ENCODE assay signal across 9 mouse cellular contexts in genomic region chr2:110564673-110565627, GRCm38 (mm10). TPM values are rescaled to one million over a fixed set of nuclear protein-coding genes. Genes with fewer than 3 reads are reported as not detected.
DNase-seq lines count a peak whose midpoint lies in the region; ATAC-seq and TF ChIP-seq lines count a peak whose summit lies in the region.
"Had no signal": no experiment of that assay in that cellular context is flagged by ENCODE, and none has a peak within 500 bp of the region (broad histone marks: within the 10 kb centered on the region; RNA-seq: fewer than 3 reads in every experiment).

No protein-coding gene starts in this region.

- no peak overlapping the region for H3K9ac ChIP-seq in forebrain, embryonic 14.5 days (ENCODE audit: low read length)

- no peak overlapping the region for H3K4me3 ChIP-seq in G1E (ENCODE audit: low read depth, low read length)
- H3K4me3 ChIP-seq in forebrain, embryonic 14.5 days (ENCODE audit: low read depth, low read length), result no peak overlapping the region
- no peak overlapping the region for H3K4me3 ChIP-seq in thymus, adult 2 months (ENCODE audit: control insufficient read depth, insufficient read depth, low read length)

- ATAC-seq in G1E (ENCODE audit: extremely low read depth, insufficient number of reproducible peaks, low FRiP score, poor library complexity, severe bottlenecking), result peak; percentile 49; the same call in 1 of the 2 replicates
- ATAC-seq in forebrain, embryonic 14.5 days, result peak; percentile 90

- H3K27me3 ChIP-seq in G1E (ENCODE audit: insufficient read depth, low read length), result no peaks in the 10 kb centered on the region; the same call in 1 of the 2 replicates
- H3K27me3 ChIP-seq in forebrain, embryonic 14.5 days (replicated peaks; ENCODE audit: control insufficient read depth, insufficient read depth, low read length), result no peaks in the 10 kb centered on the region
- no peaks in the 10 kb centered on the region for H3K27me3 ChIP-seq in thymus, adult 2 months (ENCODE audit: control insufficient read depth, insufficient read depth, low read length)

- no peaks in the 10 kb centered on the region for H3K4me1 ChIP-seq in G1E (ENCODE audit: insufficient read depth, low read depth, low read length)
- H3K4me1 ChIP-seq in forebrain, embryonic 14.5 days (ENCODE audit: control insufficient read depth, insufficient read depth, low read length), result no peaks in the 10 kb centered on the region
- no peaks in the 10 kb centered on the region for H3K4me1 ChIP-seq in thymus, adult 2 months (replicated peaks; ENCODE audit: control insufficient read depth, insufficient read depth, low read length)

- DNase-seq in G1E (ENCODE audit: low spot score), result no peak
- DNase-seq in c-Kit-positive CD71-positive TER-119-positive erythroid progenitor cells, embryonic 14.5 days (ENCODE audit: low spot score), result peak; percentile 28
- peak; percentile 91 for DNase-seq in forebrain, embryonic 14.5 days (ENCODE audit: low spot score)
- DNase-seq in heart, postnatal 4 days, result peak; percentile 77
- DNase-seq in layer of hippocampus, adult 18-20 months (ENCODE audit: low spot score in 2 of 2), result peak; percentile 56 to 86
- DNase-seq in lung, adult 18-20 months, result peak; percentile 15 to 48
- peak; percentile 51 for DNase-seq in ovary, postnatal 14 days (ENCODE audit: low spot score)
- DNase-seq in thymus, adult 2 months, result no peak

- 0 out of 2 replicates have a peak, but pooled peaks have one; percentile 15 for TF ChIP-seq CTCF in G1E (IDR thresholded peaks at IDR 0.05; ENCODE audit: low read depth, low read length)
- no peak for TF ChIP-seq CTCF in thymus, adult 2 months (IDR thresholded peaks at IDR 0.05; ENCODE audit: borderline replicate concordance, control insufficient read depth, extremely low read depth, insufficient read depth, low read length, poor library complexity)

- no peak for TF ChIP-seq POLR2A in thymus, adult 2 months (IDR thresholded peaks at IDR 0.05; ENCODE audit: control insufficient read depth, extremely low read depth, insufficient read depth, low read length, poor library complexity)

- H3K4me2 ChIP-seq in forebrain, embryonic 14.5 days (ENCODE audit: low read length), result no peak overlapping the region

- H3K9me3 ChIP-seq in G1E (replicated peaks), result no peaks in the 10 kb centered on the region
- H3K9me3 ChIP-seq in forebrain, embryonic 14.5 days (replicated peaks; ENCODE audit: control insufficient read depth, low read length), result no peaks in the 10 kb centered on the region

- WGBS in forebrain, embryonic 14.5 days, result 35% methylated on average over 5 of the region's 5 CpGs
- WGBS in thymus, adult 2 months, result 30% methylated on average over 5 of the region's 5 CpGs

- no peaks in the 10 kb centered on the region for H3K36me3 ChIP-seq in G1E (replicated peaks)
- H3K36me3 ChIP-seq in forebrain, embryonic 14.5 days (ENCODE audit: control insufficient read depth, insufficient read depth, low read length), result no peaks in the 10 kb centered on the region
- H3K36me3 ChIP-seq in thymus, adult 2 months (ENCODE audit: control insufficient read depth, insufficient read depth, low read length), result no peaks in the 10 kb centered on the region

- H3K27ac ChIP-seq in forebrain, embryonic 14.5 days (ENCODE audit: low read depth, low read length), result no peak overlapping the region
- H3K27ac ChIP-seq in thymus, adult 2 months (ENCODE audit: control insufficient read depth, insufficient read depth, low read length), result no peak overlapping the region

RNA-seq across cellular contexts. Expression of gene Slc5a12, which starts 32.1 kb away (rescaled TPM):
- not detected in 2 replicates for total RNA-seq in G1E (2014; fragmentation: Nextera tagmentation)
- 0.27 TPM in 1 of 2 replicates, not detected in the other for total RNA-seq in G1E (2017)
- polyA plus RNA-seq in G1E (2012), result not detected in 2 replicates
- not detected in 2 replicates for polyA plus RNA-seq in forebrain, embryonic 14.5 days (2014; fragmentation: Nextera tagmentation; extraction: Ambion mirVana)
- not detected for total RNA-seq in heart, postnatal 4 days (2021)
- not detected for total RNA-seq in layer of hippocampus, adult 18-20 months (2021)
- polyA plus RNA-seq in thymus, adult 2 months (2012; rRNA removed), result not detected in 2 replicates
- polyA plus RNA-seq: heart, embryonic 14.5 days had no signal

Comparison
In these comparisons a context has a peak if more than half of its experiments do, and no peak if none do; other contexts are left out.
1. DNase-seq: peak in c-Kit-positive CD71-positive TER-119-positive erythroid progenitor cells, embryonic 14.5 days (single experiment), forebrain, embryonic 14.5 days (single experiment), heart, postnatal 4 days (single experiment), layer of hippocampus, adult 18-20 months (2 of 2), lung, adult 18-20 months (2 of 2) and ovary, postnatal 14 days (single experiment); none in G1E (single experiment) and thymus, adult 2 months (single experiment).